Mouse (Mus musculus) olfactory bulb, adult 2 months (tissue): ENCODE measurements around the gene Ufc1.

Experiments
- CTCF ChIP-seq: fragments of 200-500 bp; IDR thresholded peaks from 2 replicates; pipeline ENCODE4 v1.5.1; 2012; ENCODE audit warnings: low read depth, mild to moderate bottlenecking, low read length, moderate library complexity; ENCODE audit not compliant: insufficient read depth
- POLR2A ChIP-seq: fragments of 200-500 bp; IDR thresholded peaks from 2 replicates; pipeline ENCODE4 v1.6.1; 2012; ENCODE audit warnings: mild to moderate bottlenecking, low read depth, low read length, moderate library complexity; ENCODE audit not compliant: insufficient read depth

DNA sequence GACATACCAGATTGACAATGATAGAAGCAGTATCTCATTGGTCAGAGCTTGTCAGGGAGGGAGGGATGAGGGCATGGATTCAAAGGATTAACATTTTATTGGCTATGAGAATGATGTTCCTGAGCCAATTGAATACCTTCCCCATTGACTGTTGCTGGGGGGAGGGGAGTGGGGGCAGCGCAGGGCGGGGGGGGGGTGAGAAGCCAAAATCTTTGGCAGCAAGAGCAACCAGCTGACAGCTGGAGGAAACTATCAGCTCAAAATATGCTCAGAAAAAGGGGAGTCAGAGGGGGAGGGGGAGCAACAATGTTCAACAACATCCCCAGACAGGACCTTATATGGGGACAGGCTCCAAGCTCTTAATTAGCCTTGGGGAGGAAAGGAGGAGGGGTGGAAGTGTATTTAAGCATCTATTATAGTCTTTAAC lies 31.6 kb downstream of the Ufc1 start:
- no peak for TF ChIP-seq CTCF
- TF ChIP-seq POLR2A, result no peak
